Mouse (Mus musculus): Measurements from ENCODE around the gene Rab27a. TPM values are rescaled to one million over a fixed set of nuclear protein-coding genes. Genes with fewer than 3 reads are reported as not detected.
A peak's percentile ranks its signal among the peaks of the same experiment; 100 is the strongest.

Gene Rab27a
- polyA plus RNA-seq, 1 experiment from 2014 or later = 4.6 TPM

- H3K27ac ChIP-seq (ENCODE audit: low read depth, low read length) = no peak overlapping the region
- no peak overlapping the region; the same call in 1 of the 2 replicates for H3K9ac ChIP-seq (ENCODE audit: low read depth, low read length)
- peak; percentile 89 for ATAC-seq
- peak overlapping the region; percentile 12; the same call in 1 of the 2 replicates for H3K4me3 ChIP-seq (ENCODE audit: low read length)
- H3K36me3 ChIP-seq (ENCODE audit: control insufficient read depth, insufficient read depth, low read length) = no peaks in the 10 kb centered on the region
- no peaks in the 10 kb centered on the region; the same call in 1 of the 2 replicates for H3K27me3 ChIP-seq (replicated peaks; ENCODE audit: control insufficient read depth, insufficient read depth, low read length)
- H3K4me2 ChIP-seq (ENCODE audit: low read length) = peak overlapping the region; percentile 48
- 27% methylated on average over 17 of the region's 17 CpGs for WGBS
- no peaks in the 10 kb centered on the region for H3K4me1 ChIP-seq (ENCODE audit: control insufficient read depth, insufficient read depth, low read depth, low read length)
- no peaks in the 10 kb centered on the region for H3K9me3 ChIP-seq (ENCODE audit: control insufficient read depth, low read length)
Measured at GRCm38 (mm10) chr9:73094580-73094979, 49.9 kb downstream of the Rab27a start.

GRCm38 (mm10) chr9:73097898-73098297 is 53.2 kb downstream of the Rab27a start:
- H3K9ac ChIP-seq (ENCODE audit: low read depth, low read length) = no peak overlapping the region
- no peak overlapping the region for H3K4me3 ChIP-seq (ENCODE audit: low read length)
- peaks cover 11% of the 10 kb centered on the region for H3K27me3 ChIP-seq (replicated peaks; ENCODE audit: control insufficient read depth, insufficient read depth, low read length)
- H3K36me3 ChIP-seq (ENCODE audit: control insufficient read depth, insufficient read depth, low read length) = no peaks in the 10 kb centered on the region
- no peaks in the 10 kb centered on the region for H3K4me1 ChIP-seq (ENCODE audit: control insufficient read depth, insufficient read depth, low read depth, low read length)
- WGBS = 68% methylated on average over 2 of the region's 2 CpGs
- no peak overlapping the region for H3K27ac ChIP-seq (ENCODE audit: low read depth, low read length)
- no peaks in the 10 kb centered on the region for H3K9me3 ChIP-seq (ENCODE audit: control insufficient read depth, low read length)
- H3K4me2 ChIP-seq (ENCODE audit: low read length) = no peak overlapping the region
- ATAC-seq = no peak

GRCm38 (mm10) chr9:73101536-73101935 is 56.9 kb downstream of the Rab27a start, which contains the start of gene Khdc3:
Khdc3 (plus strand) TSS chr9:73101836.
- Histone ChIP-seq H3K4me3 (ENCODE audit: low read length) (no peak within 1 kb of the TSS), H3K27me3 (replicated peaks; ENCODE audit: control insufficient read depth, insufficient read depth, low read length) (peaks cover 27% of the 10 kb centered on the region), H3K9me3 (ENCODE audit: control insufficient read depth, low read length) (no peaks in the 10 kb centered on the region), H3K36me3 (ENCODE audit: control insufficient read depth, insufficient read depth, low read length) (no peaks in the 10 kb centered on the region), H3K27ac (ENCODE audit: low read depth, low read length) (no peak within 1 kb of the TSS), H3K4me2 (ENCODE audit: low read length) (no peak within 1 kb of the TSS), H3K4me1 (ENCODE audit: control insufficient read depth, insufficient read depth, low read depth, low read length) (no peaks in the 10 kb centered on the region; the same call in 1 of the 2 replicates), H3K9ac (ENCODE audit: low read depth, low read length) (no peak within 1 kb of the TSS)
- ATAC-seq = no peak
- WGBS = 87% methylated on average over 5 of the region's 5 CpGs

- Histone ChIP-seq H3K9ac (ENCODE audit: low read depth, low read length) (peak within 1 kb of the TSS; percentile 59), H3K4me2 (ENCODE audit: low read length) (peak within 1 kb of the TSS; percentile 72), H3K27me3 (replicated peaks; ENCODE audit: control insufficient read depth, insufficient read depth, low read length) (peaks cover 27% of the 10 kb centered on the region), H3K4me3 (ENCODE audit: low read length) (peak within 1 kb of the TSS; percentile 41), H3K27ac (ENCODE audit: low read depth, low read length) (no peak within 1 kb of the TSS), H3K4me1 (ENCODE audit: control insufficient read depth, insufficient read depth, low read depth, low read length) (no peaks in the 10 kb centered on the region; the same call in 1 of the 2 replicates), H3K36me3 (ENCODE audit: control insufficient read depth, insufficient read depth, low read length) (no peaks in the 10 kb centered on the region), H3K9me3 (ENCODE audit: control insufficient read depth, low read length) (no peaks in the 10 kb centered on the region)
- WGBS = 94% methylated on average over 4 of the region's 4 CpGs
- no peak for ATAC-seq
Measured at GRCm38 (mm10) chr9:73102181-73102580, 57.5 kb downstream of the Rab27a start, which contains the start of gene Gm20509. Gm20509 (plus strand) TSS chr9:73102470.

- H3K9me3 ChIP-seq (ENCODE audit: control insufficient read depth, low read length) = no peaks in the 10 kb centered on the region
- WGBS = 4% methylated on average over 58 of the region's 60 CpGs
- ATAC-seq = peak; percentile 61
- H3K4me3 ChIP-seq (ENCODE audit: low read length) = peak overlapping the region; percentile 41
- no peaks in the 10 kb centered on the region for H3K36me3 ChIP-seq (ENCODE audit: control insufficient read depth, insufficient read depth, low read length)
- peaks cover 29% of the 10 kb centered on the region for H3K27me3 ChIP-seq (replicated peaks; ENCODE audit: control insufficient read depth, insufficient read depth, low read length)
- peak overlapping the region; percentile 59 for H3K9ac ChIP-seq (ENCODE audit: low read depth, low read length)
- H3K4me2 ChIP-seq (ENCODE audit: low read length) = peak overlapping the region; percentile 72
- no peak overlapping the region for H3K27ac ChIP-seq (ENCODE audit: low read depth, low read length)
- no peaks in the 10 kb centered on the region; the same call in 1 of the 2 replicates for H3K4me1 ChIP-seq (ENCODE audit: control insufficient read depth, insufficient read depth, low read depth, low read length)
Measured at GRCm38 (mm10) chr9:73103159-73103879, 58.7 kb downstream of the Rab27a start.

- Histone ChIP-seq H3K27ac (ENCODE audit: low read depth, low read length) (no peak overlapping the region), H3K36me3 (ENCODE audit: control insufficient read depth, insufficient read depth, low read length) (no peaks in the 10 kb centered on the region), H3K9ac (ENCODE audit: low read depth, low read length) (peak overlapping the region; percentile 59), H3K4me1 (ENCODE audit: control insufficient read depth, insufficient read depth, low read depth, low read length) (no peaks in the 10 kb centered on the region; the same call in 1 of the 2 replicates), H3K9me3 (ENCODE audit: control insufficient read depth, low read length) (no peaks in the 10 kb centered on the region), H3K27me3 (replicated peaks; ENCODE audit: control insufficient read depth, insufficient read depth, low read length) (peaks cover 29% of the 10 kb centered on the region), H3K4me2 (ENCODE audit: low read length) (peak overlapping the region; percentile 72), H3K4me3 (ENCODE audit: low read length) (peak overlapping the region; percentile 41)
- WGBS = 32% methylated on average over 4 of the region's 5 CpGs
- no peak; the same call in 1 of the 2 replicates for ATAC-seq
Measured at GRCm38 (mm10) chr9:73103880-73104198, 59.2 kb downstream of the Rab27a start.

- WGBS = 64% methylated on average over 1 of the region's 1 CpGs
- Histone ChIP-seq H3K27ac (ENCODE audit: low read depth, low read length) (no peak overlapping the region), H3K9me3 (ENCODE audit: control insufficient read depth, low read length) (no peaks in the 10 kb centered on the region), H3K4me3 (ENCODE audit: low read length) (no peak overlapping the region), H3K4me2 (ENCODE audit: low read length) (no peak overlapping the region), H3K4me1 (ENCODE audit: control insufficient read depth, insufficient read depth, low read depth, low read length) (no peaks in the 10 kb centered on the region; the same call in 1 of the 2 replicates), H3K36me3 (ENCODE audit: control insufficient read depth, insufficient read depth, low read length) (no peaks in the 10 kb centered on the region), H3K9ac (ENCODE audit: low read depth, low read length) (no peak overlapping the region), H3K27me3 (replicated peaks; ENCODE audit: control insufficient read depth, insufficient read depth, low read length) (peaks cover 29% of the 10 kb centered on the region)
- ATAC-seq = no peak
Measured at GRCm38 (mm10) chr9:73105141-73105540, 60.5 kb downstream of the Rab27a start.

GRCm38 (mm10) chr9:73105771-73106170 is 61.1 kb downstream of the Rab27a start:
- H3K4me3 ChIP-seq (ENCODE audit: low read length) = no peak overlapping the region
- H3K27me3 ChIP-seq (replicated peaks; ENCODE audit: control insufficient read depth, insufficient read depth, low read length) = peaks cover 29% of the 10 kb centered on the region
- no peak overlapping the region for H3K27ac ChIP-seq (ENCODE audit: low read depth, low read length)
- H3K4me2 ChIP-seq (ENCODE audit: low read length) = no peak overlapping the region
- ATAC-seq = no peak
- H3K4me1 ChIP-seq (ENCODE audit: control insufficient read depth, insufficient read depth, low read depth, low read length) = no peaks in the 10 kb centered on the region; the same call in 1 of the 2 replicates
- no peaks in the 10 kb centered on the region for H3K36me3 ChIP-seq (ENCODE audit: control insufficient read depth, insufficient read depth, low read length)
- H3K9me3 ChIP-seq (ENCODE audit: control insufficient read depth, low read length) = no peaks in the 10 kb centered on the region
- H3K9ac ChIP-seq (ENCODE audit: low read depth, low read length) = no peak overlapping the region

Data from hindbrain, embryonic 16.5 days (tissue).